Mouse (Mus musculus): ENCODE data around the gene Hinfp. TPM values are rescaled to one million over a fixed set of nuclear protein-coding genes. Genes with fewer than 3 reads are reported as not detected.
A peak's percentile ranks its signal among the peaks of the same experiment; 100 is the strongest.

Gene Hinfp
- polyA plus RNA-seq, 1 experiment from 2014 or later, result 10.0 TPM

- no peak for ATAC-seq
- Histone ChIP-seq H3K27me3 (replicated peaks; ENCODE audit: insufficient read depth, low read length) (no peaks in the 10 kb centered on the region), H3K9ac (replicated peaks; ENCODE audit: low read depth) (no peak overlapping the region), H3K36me3 (ENCODE audit: insufficient read depth, low read length) (peaks cover 19% of the 10 kb centered on the region; the same call in 1 of the 2 replicates), H3K27ac (ENCODE audit: low read length) (no peak overlapping the region), H3K4me3 (ENCODE audit: low read depth, low read length) (no peak overlapping the region), H3K4me2 (replicated peaks; ENCODE audit: low read depth, low read length) (no peak overlapping the region), H3K4me1 (ENCODE audit: insufficient read depth, low read depth, low read length) (peaks cover 8% of the 10 kb centered on the region; the same call in 1 of the 2 replicates), H3K9me3 (ENCODE audit: low read length) (no peaks in the 10 kb centered on the region)
- 86% methylated on average over 9 of the region's 9 CpGs for WGBS
- no peak for TF ChIP-seq EP300 (IDR thresholded peaks at IDR 0.05)
- TF ChIP-seq CTCF (IDR thresholded peaks at IDR 0.05), result no peak
- no peak for DNase-seq (ENCODE audit: low spot score)
Measured at GRCm38 (mm10) chr9:44347166-44347565, 41.7 kb upstream of the Hinfp start.

DNA sequence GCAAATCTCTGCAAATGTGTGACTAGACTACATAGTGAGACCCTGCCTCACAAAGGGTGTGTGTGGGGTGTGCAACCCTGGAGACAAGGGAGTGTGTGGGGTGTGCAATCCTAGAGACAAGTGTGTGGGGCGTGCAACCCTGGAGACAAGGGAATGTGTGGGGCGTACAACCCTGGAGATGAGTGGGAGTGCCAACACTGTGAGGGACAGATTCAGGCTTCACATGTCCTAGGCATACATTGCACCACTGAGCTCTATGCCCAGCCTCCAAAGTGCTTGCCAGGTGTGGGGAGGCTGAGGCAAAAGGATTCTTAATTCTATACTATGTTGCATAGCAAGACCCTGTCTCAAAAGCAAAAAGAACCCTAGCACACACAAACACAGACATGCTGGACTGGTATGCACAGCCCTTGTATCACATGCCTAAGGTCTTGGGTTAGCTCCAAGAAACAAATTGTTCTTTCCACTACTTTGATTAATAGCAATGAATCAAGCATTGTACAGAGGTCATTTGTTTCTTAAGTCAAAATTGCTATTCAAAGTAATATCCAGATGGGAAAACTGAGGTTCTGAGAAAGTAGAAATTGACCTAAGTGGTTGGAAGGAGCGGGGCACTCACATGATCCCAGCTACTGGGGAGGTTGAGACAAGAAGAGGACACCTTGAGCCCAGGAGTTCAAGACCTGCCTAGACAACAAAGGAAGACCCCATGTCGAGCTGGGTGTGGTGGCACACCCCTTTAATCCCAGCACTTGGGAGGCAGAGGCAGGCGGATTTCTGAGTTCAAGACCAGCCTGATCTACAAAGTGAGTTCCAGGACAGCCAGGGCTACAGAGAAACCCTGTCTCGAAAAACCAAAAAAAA is 40.3 kb upstream of the Hinfp start:
- H3K4me1 ChIP-seq (ENCODE audit: insufficient read depth, low read depth, low read length), result peaks cover 8% of the 10 kb centered on the region; the same call in 1 of the 2 replicates
- ATAC-seq (no peak), DNase-seq (ENCODE audit: low spot score) (peak; percentile 55)
- H3K4me3 ChIP-seq (ENCODE audit: low read depth, low read length), result no peak overlapping the region
- H3K36me3 ChIP-seq (ENCODE audit: insufficient read depth, low read length), result peaks cover 13% of the 10 kb centered on the region; the same call in 1 of the 2 replicates
- H3K9ac ChIP-seq (replicated peaks; ENCODE audit: low read depth), result no peak overlapping the region
- no peaks in the 10 kb centered on the region for H3K27me3 ChIP-seq (replicated peaks; ENCODE audit: insufficient read depth, low read length)
- no peaks in the 10 kb centered on the region for H3K9me3 ChIP-seq (ENCODE audit: low read length)
- H3K27ac ChIP-seq (ENCODE audit: low read length), result no peak overlapping the region
- peak; percentile 14; the same call in 1 of the 2 replicates for TF ChIP-seq EP300 (IDR thresholded peaks at IDR 0.05)
- TF ChIP-seq CTCF (IDR thresholded peaks at IDR 0.05), result no peak
- no peak overlapping the region for H3K4me2 ChIP-seq (replicated peaks; ENCODE audit: low read depth, low read length)
- WGBS, result 81% methylated on average over 5 of the region's 6 CpGs

GRCm38 (mm10) chr9:44343781-44344421 is 38.4 kb upstream of the Hinfp start, which contains the start of gene Hmbs:
Gene Hmbs (minus strand): TSS chr9:44344228.
- Histone ChIP-seq H3K4me3 (ENCODE audit: low read depth, low read length) (peak within 1 kb of the TSS; percentile 77), H3K36me3 (ENCODE audit: insufficient read depth, low read length) (peaks cover 11% of the 10 kb centered on the region; the same call in 1 of the 2 replicates)
- DNase-seq (ENCODE audit: low spot score), result peak; percentile 97

DNA sequence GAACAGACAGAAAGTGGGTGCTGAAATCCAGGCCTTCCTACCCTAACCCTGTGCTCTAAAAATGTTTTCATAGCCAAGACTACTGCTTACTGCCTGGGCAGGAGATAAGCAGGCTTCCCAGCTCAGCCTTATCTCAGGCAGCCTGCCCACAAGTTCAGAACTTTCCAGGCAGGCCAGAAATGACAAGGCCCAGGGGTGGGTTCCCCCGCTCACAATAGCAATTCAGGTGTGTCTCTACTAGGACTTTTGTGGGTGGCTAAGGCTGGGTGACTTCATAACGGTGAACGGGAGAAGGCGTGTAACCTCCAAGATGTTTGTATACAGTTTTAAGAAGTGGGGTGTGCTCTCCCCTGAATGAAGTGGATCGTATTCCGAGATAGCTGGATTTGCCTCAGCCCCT is 37.8 kb upstream of the Hinfp start:
- WGBS, result 3% methylated on average over 6 of the region's 6 CpGs
- Histone ChIP-seq H3K27me3 (replicated peaks; ENCODE audit: insufficient read depth, low read length) (no peaks in the 10 kb centered on the region), H3K4me1 (ENCODE audit: insufficient read depth, low read depth, low read length) (peaks cover 8% of the 10 kb centered on the region; the same call in 1 of the 2 replicates), H3K27ac (ENCODE audit: low read length) (peak overlapping the region; percentile 95), H3K4me3 (ENCODE audit: low read depth, low read length) (peak overlapping the region; percentile 77), H3K9me3 (ENCODE audit: low read length) (no peaks in the 10 kb centered on the region), H3K36me3 (ENCODE audit: insufficient read depth, low read length) (peaks cover 7% of the 10 kb centered on the region; the same call in 1 of the 2 replicates), H3K4me2 (replicated peaks; ENCODE audit: low read depth, low read length) (peak overlapping the region; percentile 62), H3K9ac (replicated peaks; ENCODE audit: low read depth) (peak overlapping the region; percentile 77)
- ATAC-seq (peak; percentile 7; the same call in 1 of the 2 replicates), DNase-seq (ENCODE audit: low spot score) (no peak)
- TF ChIP-seq EP300 (IDR thresholded peaks at IDR 0.05) (no peak), CTCF (IDR thresholded peaks at IDR 0.05) (no peak)

More at GRCm38 (mm10) chr9:44343781-44344421, 38.4 kb upstream of the Hinfp start, which contains the start of gene Hmbs:
- H3K27me3 ChIP-seq (replicated peaks; ENCODE audit: insufficient read depth, low read length), result no peaks in the 10 kb centered on the region
- peak within 1 kb of the TSS; percentile 95 for H3K27ac ChIP-seq (ENCODE audit: low read length)
- H3K9ac ChIP-seq (replicated peaks; ENCODE audit: low read depth), result peak within 1 kb of the TSS; percentile 77
- no peaks in the 10 kb centered on the region for H3K9me3 ChIP-seq (ENCODE audit: low read length)
- TF ChIP-seq CTCF (IDR thresholded peaks at IDR 0.05) (no peak), EP300 (IDR thresholded peaks at IDR 0.05) (no peak)
- peak; percentile 97 for ATAC-seq
- peaks cover 8% of the 10 kb centered on the region; the same call in 1 of the 2 replicates for H3K4me1 ChIP-seq (ENCODE audit: insufficient read depth, low read depth, low read length)
- H3K4me2 ChIP-seq (replicated peaks; ENCODE audit: low read depth, low read length), result peak within 1 kb of the TSS; percentile 62
- 0% methylated on average over 24 of the region's 39 CpGs for whole genome bisulfite sequencing

GRCm38 (mm10) chr9:44342605-44343004 is 37.1 kb upstream of the Hinfp start:
- Histone ChIP-seq H3K36me3 (ENCODE audit: insufficient read depth, low read length) (peaks cover 4% of the 10 kb centered on the region; the same call in 1 of the 2 replicates), H3K27me3 (replicated peaks; ENCODE audit: insufficient read depth, low read length) (no peaks in the 10 kb centered on the region)
- WGBS, result 77% methylated on average over 1 of the region's 1 CpGs

DNA sequence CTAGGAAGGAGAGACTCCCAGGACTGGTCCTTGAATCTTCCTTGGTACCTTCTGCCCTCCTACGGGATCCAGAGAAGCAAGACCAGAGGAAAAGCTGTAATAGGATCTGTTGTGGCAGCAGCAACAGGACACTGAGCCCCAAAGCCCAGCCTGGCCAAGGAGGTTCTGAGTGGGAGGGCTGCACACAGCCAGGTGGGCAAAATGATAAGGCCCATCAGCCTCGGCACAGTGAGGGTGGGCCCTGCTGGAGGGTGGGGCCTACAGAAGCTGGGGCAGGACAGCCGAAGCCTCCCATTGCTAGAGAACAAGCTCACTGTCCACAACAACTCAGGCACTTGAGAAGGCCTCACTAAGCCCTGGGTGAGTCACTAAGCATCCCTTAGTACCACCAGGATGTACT is 36.7 kb upstream of the Hinfp start:
- Histone ChIP-seq H3K4me2 (replicated peaks; ENCODE audit: low read depth, low read length) (no peak overlapping the region), H3K36me3 (ENCODE audit: insufficient read depth, low read length) (peaks cover 4% of the 10 kb centered on the region; the same call in 1 of the 2 replicates)
- no peak for ATAC-seq

More at GRCm38 (mm10) chr9:44342605-44343004, 37.1 kb upstream of the Hinfp start:
- no peaks in the 10 kb centered on the region for H3K9me3 ChIP-seq (ENCODE audit: low read length)
- ATAC-seq (no peak), DNase-seq (ENCODE audit: low spot score) (no peak)
- no peak overlapping the region for H3K9ac ChIP-seq (replicated peaks; ENCODE audit: low read depth)
- peaks cover 8% of the 10 kb centered on the region; the same call in 1 of the 2 replicates for H3K4me1 ChIP-seq (ENCODE audit: insufficient read depth, low read depth, low read length)
- H3K27ac ChIP-seq (ENCODE audit: low read length), result no peak overlapping the region; the same call in 1 of the 2 replicates
- H3K4me3 ChIP-seq (ENCODE audit: low read depth, low read length), result no peak overlapping the region
- TF ChIP-seq CTCF (IDR thresholded peaks at IDR 0.05) (no peak), EP300 (IDR thresholded peaks at IDR 0.05) (no peak)
- H3K4me2 ChIP-seq (replicated peaks; ENCODE audit: low read depth, low read length), result peak overlapping the region; percentile 62; the same call in 1 of the 2 replicates

More for the DNA sequence above, 36.7 kb upstream of the Hinfp start:
- 61% methylated on average over 3 of the region's 3 CpGs for WGBS
- Histone ChIP-seq H3K9me3 (ENCODE audit: low read length) (no peaks in the 10 kb centered on the region), H3K4me1 (ENCODE audit: insufficient read depth, low read depth, low read length) (peaks cover 8% of the 10 kb centered on the region; the same call in 1 of the 2 replicates), H3K9ac (replicated peaks; ENCODE audit: low read depth) (no peak overlapping the region; the same call in 1 of the 2 replicates), H3K27ac (ENCODE audit: low read length) (no peak overlapping the region), H3K27me3 (replicated peaks; ENCODE audit: insufficient read depth, low read length) (no peaks in the 10 kb centered on the region), H3K4me3 (ENCODE audit: low read depth, low read length) (no peak overlapping the region)
- DNase-seq (ENCODE audit: low spot score), result no peak
- TF ChIP-seq EP300 (IDR thresholded peaks at IDR 0.05) (no peak), CTCF (IDR thresholded peaks at IDR 0.05) (no peak)

All from lung, postnatal 0 days (tissue).